Mouse (Mus musculus): ENCODE data around the gene Calhm1. TPM values are rescaled to one million over a fixed set of nuclear protein-coding genes. Genes with fewer than 3 reads are reported as not detected.
"Not testable (repeated sequence)": the region's sequence is repeated elsewhere in the genome, so short reads cannot be mapped to it uniquely, and the experiment has no call there.

The Calhm1 gene
- polyA plus RNA-seq, 1 experiment from 2014 or later, result not detected

DNA sequence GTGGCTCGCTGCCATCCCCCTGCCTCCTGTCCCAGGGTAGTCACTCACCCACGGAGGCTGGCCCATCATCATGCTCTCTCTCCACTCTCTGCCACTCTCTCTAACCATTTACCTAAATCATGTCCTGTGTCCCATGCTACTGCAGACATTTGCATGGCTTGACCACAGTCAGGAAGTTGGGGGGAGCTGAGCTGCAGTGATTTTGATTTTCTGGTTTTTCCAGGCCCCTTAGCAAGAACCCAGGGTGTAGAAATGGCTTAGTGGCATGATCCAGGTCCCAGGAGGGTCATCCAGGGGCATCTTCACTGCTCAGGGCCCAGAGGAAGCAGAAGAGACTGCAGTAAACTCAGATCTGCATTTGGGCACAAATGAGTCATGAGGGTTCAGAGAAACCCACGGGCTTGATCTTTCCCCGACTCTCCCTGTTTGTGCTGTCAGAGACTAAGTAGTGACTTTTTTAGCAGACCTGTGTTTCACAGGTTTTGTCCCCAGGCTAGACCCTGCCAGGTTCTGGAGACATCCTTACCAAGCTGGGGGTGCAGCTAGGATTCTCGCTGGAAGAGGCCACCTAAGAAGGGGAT is 4.3 kb upstream of the Calhm1 start:
- no peak for DNase-seq (ENCODE audit: low spot score)
- no peak for ATAC-seq (ENCODE audit: low read depth)
- H3K9me3 ChIP-seq (ENCODE audit: control insufficient read depth, low read length), result no peaks in the 10 kb centered on the region
- no peak overlapping the region for H3K4me2 ChIP-seq (ENCODE audit: low read depth, low read length)
- no peaks in the 10 kb centered on the region for H3K36me3 ChIP-seq (ENCODE audit: control insufficient read depth, insufficient read depth, low read length)
- WGBS, result 66% methylated on average over 5 of the region's 5 CpGs
- no peak overlapping the region for H3K27ac ChIP-seq (replicated peaks; ENCODE audit: low read depth, low read length)
- H3K27me3 ChIP-seq (replicated peaks; ENCODE audit: control insufficient read depth, insufficient read depth, low read length), result no peaks in the 10 kb centered on the region
- no peaks in the 10 kb centered on the region for H3K4me1 ChIP-seq (ENCODE audit: control insufficient read depth, insufficient read depth, low read length)
- H3K4me3 ChIP-seq (ENCODE audit: low read depth, low read length), result no peak overlapping the region
- H3K9ac ChIP-seq (ENCODE audit: low read depth, low read length), result no peak overlapping the region

DNA sequence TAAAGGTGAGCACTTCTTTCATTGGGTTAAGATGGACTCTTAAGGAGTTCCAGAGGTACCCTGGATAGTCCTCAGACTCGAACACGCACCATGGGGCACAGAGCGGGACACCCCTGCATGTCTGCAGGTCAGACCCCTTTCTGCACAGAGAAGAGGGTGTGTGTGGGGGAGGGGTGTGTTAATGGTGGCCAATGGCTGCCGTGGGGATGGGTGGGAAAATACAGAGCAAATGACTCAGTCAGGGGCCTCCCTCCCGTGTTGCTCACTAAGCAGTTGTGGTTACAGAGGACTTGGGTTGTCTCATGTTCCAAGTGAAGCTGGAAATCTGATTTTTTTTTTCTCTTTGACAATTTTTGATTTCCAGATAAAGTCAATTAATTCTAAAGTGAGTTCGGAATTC is 1.6 kb downstream of the Calhm1 start:
- Histone ChIP-seq H3K27ac (replicated peaks; ENCODE audit: low read depth, low read length) (no peak overlapping the region), H3K4me1 (ENCODE audit: control insufficient read depth, insufficient read depth, low read length) (0 out of 2 replicates have a peak, but pooled peaks cover 4% of the 10 kb centered on the region), H3K36me3 (ENCODE audit: control insufficient read depth, insufficient read depth, low read length) (no peaks in the 10 kb centered on the region), H3K9ac (ENCODE audit: low read depth, low read length) (no peak overlapping the region), H3K4me3 (ENCODE audit: low read depth, low read length) (no peak overlapping the region), H3K9me3 (ENCODE audit: control insufficient read depth, low read length) (no peaks in the 10 kb centered on the region), H3K27me3 (replicated peaks; ENCODE audit: control insufficient read depth, insufficient read depth, low read length) (no peaks in the 10 kb centered on the region), H3K4me2 (ENCODE audit: low read depth, low read length) (no peak overlapping the region)
- ATAC-seq (ENCODE audit: low read depth) (no peak), DNase-seq (ENCODE audit: low spot score) (no peak)
- 74% methylated on average over 6 of the region's 6 CpGs for WGBS

DNA sequence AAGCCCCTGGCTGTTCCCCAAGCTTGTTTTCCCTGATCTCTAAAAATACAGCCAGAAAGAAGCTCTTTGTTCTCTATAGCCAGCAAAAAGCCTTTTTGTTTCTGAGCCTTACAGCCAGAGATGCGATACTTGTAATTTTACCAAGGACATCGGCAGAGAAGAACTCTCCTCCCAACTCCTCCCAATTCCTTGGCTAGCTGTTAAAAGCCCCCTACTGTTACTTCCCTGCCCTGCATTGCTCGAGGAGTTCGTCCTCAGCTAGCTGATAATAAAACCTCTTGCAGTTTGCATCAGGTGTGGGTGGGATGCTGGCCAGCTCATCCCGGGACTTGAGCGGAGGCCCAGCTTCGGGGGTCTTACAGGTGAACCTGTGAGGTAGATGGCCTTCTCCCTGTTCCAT is 4.4 kb downstream of the Calhm1 start:
- ATAC-seq (ENCODE audit: low read depth); H3K4me3 ChIP-seq (ENCODE audit: low read depth, low read length); H3K27ac ChIP-seq (replicated peaks; ENCODE audit: low read depth, low read length); DNase-seq (ENCODE audit: low spot score); H3K9me3 ChIP-seq (ENCODE audit: control insufficient read depth, low read length); H3K27me3 ChIP-seq (replicated peaks; ENCODE audit: control insufficient read depth, insufficient read depth, low read length); H3K9ac ChIP-seq (ENCODE audit: low read depth, low read length); H3K4me2 ChIP-seq (ENCODE audit: low read depth, low read length): not testable (repeated sequence)
- Histone ChIP-seq H3K36me3 (ENCODE audit: control insufficient read depth, insufficient read depth, low read length) (peaks cover 10% of the 10 kb centered on the region), H3K4me1 (ENCODE audit: control insufficient read depth, insufficient read depth, low read length) (peaks cover 15% of the 10 kb centered on the region; the same call in 1 of the 2 replicates)
- WGBS, result 26% methylated on average over 7 of the region's 7 CpGs

DNA sequence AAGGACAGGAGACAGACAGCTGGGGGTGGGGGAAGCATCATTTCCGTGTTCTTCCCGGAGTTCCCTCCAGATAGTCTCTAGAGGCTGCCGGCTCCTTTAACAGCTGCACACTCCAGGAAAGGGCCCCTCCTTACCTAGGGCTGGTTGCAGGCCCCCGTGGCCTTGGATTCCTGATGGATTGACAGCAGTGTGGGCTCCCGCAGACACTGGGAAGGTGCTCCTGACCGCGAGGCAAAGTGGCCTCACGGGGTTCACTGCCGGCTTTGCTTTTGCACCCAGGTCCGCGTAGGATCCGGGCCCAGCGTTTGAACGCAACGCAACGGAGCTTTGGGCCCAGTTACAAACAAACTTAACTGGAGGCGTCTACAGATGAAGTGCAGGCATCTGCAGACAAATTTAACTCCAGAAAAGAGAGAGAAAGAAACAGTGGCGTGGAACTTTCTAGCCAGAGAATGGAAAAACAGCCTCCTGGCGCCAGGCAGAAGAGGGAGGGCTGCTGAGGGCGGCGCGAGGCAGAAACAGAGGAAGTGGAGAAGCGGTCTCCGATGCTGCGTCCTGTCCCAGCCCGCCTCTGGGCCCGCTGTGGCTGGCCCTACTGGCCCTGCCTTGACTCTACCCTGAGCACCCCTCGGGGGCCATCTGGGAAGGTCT is 6.2 kb downstream of the Calhm1 start, which contains the start of gene Calhm2:
TSS of gene Calhm2 (minus strand) at position 524 of the 651 bp plus-strand sequence.
- Histone ChIP-seq H3K4me1 (ENCODE audit: control insufficient read depth, insufficient read depth, low read length) (peaks cover 15% of the 10 kb centered on the region; the same call in 1 of the 2 replicates), H3K9me3 (ENCODE audit: control insufficient read depth, low read length) (no peaks in the 10 kb centered on the region), H3K4me3 (ENCODE audit: low read depth, low read length) (peak within 1 kb of the TSS; percentile 42), H3K27me3 (replicated peaks; ENCODE audit: control insufficient read depth, insufficient read depth, low read length) (no peaks in the 10 kb centered on the region), H3K36me3 (ENCODE audit: control insufficient read depth, insufficient read depth, low read length) (peaks cover 18% of the 10 kb centered on the region), H3K4me2 (ENCODE audit: low read depth, low read length) (peak within 1 kb of the TSS; percentile 68), H3K9ac (ENCODE audit: low read depth, low read length) (peak within 1 kb of the TSS; percentile 69), H3K27ac (replicated peaks; ENCODE audit: low read depth, low read length) (peak within 1 kb of the TSS; percentile 90)
- DNase-seq (ENCODE audit: low spot score) (peak; percentile 64), ATAC-seq (ENCODE audit: low read depth) (peak; percentile 72)
- WGBS, result 2% methylated on average over 25 of the region's 28 CpGs

DNA sequence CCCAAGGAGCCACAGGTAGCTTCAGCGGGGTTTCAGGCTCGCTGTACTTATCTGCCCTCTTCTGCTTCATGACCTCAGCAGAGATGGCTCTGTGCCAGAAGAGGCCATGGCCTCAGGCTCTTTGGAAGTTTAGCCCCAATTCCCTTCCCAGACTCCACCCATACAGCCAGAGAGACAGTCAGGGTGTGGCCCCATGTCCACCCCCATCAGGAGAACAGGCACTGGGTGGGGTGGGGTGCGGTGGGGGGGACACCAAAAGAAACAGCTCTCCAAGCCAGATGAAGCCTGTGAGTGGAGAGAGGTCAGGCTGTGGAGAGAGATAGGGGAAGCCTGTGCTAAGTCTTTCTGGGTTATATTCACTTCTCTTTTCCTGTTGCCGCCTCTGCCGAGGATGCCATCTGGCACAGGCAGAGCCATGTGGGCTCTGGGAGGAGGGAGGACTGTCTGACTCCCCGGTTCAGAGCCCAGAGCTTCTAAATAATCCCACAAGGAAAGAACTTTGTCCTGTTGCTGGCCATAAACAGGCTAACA is 6.9 kb downstream of the Calhm1 start:
- DNase-seq (ENCODE audit: low spot score) (peak; percentile 39), ATAC-seq (ENCODE audit: low read depth) (peak; percentile 47; the same call in 1 of the 2 replicates)
- H3K9me3 ChIP-seq (ENCODE audit: control insufficient read depth, low read length), result no peaks in the 10 kb centered on the region
- peaks cover 15% of the 10 kb centered on the region; the same call in 1 of the 2 replicates for H3K4me1 ChIP-seq (ENCODE audit: control insufficient read depth, insufficient read depth, low read length)
- peaks cover 26% of the 10 kb centered on the region for H3K36me3 ChIP-seq (ENCODE audit: control insufficient read depth, insufficient read depth, low read length)
- H3K4me2 ChIP-seq (ENCODE audit: low read depth, low read length), result peak overlapping the region; percentile 68
- peak overlapping the region; percentile 42 for H3K4me3 ChIP-seq (ENCODE audit: low read depth, low read length)
- peak overlapping the region; percentile 69 for H3K9ac ChIP-seq (ENCODE audit: low read depth, low read length)
- no peaks in the 10 kb centered on the region for H3K27me3 ChIP-seq (replicated peaks; ENCODE audit: control insufficient read depth, insufficient read depth, low read length)
- WGBS, result 18% methylated on average over 6 of the region's 6 CpGs
- peak overlapping the region; percentile 90 for H3K27ac ChIP-seq (replicated peaks; ENCODE audit: low read depth, low read length)

DNA sequence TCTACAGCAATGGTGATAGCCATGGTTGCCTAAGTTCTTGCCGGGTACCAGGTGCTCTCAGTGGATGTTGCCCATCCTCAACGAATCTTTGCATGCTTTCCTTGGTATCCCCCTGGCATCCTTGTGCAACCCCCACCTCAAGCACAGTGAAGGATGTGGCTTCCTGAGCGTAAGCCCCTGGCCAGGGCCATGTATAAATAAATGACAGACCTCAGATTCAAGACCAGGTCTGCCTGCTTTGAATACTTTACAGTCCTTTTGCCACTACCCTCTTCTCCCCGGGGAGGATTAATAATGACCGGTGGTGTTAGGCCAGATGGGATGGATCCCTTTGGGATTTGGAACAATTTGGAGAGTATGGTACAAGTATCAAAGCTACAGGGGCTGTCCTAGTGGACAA is 7.9 kb downstream of the Calhm1 start:
- ATAC-seq (ENCODE audit: low read depth), result no peak
- WGBS, result 79% methylated on average over 5 of the region's 5 CpGs
- DNase-seq (ENCODE audit: low spot score), result no peak
- Histone ChIP-seq H3K4me1 (ENCODE audit: control insufficient read depth, insufficient read depth, low read length) (peaks cover 15% of the 10 kb centered on the region; the same call in 1 of the 2 replicates), H3K36me3 (ENCODE audit: control insufficient read depth, insufficient read depth, low read length) (peaks cover 34% of the 10 kb centered on the region), H3K4me3 (ENCODE audit: low read depth, low read length) (no peak overlapping the region), H3K27ac (replicated peaks; ENCODE audit: low read depth, low read length) (no peak overlapping the region), H3K27me3 (replicated peaks; ENCODE audit: control insufficient read depth, insufficient read depth, low read length) (no peaks in the 10 kb centered on the region), H3K9me3 (ENCODE audit: control insufficient read depth, low read length) (no peaks in the 10 kb centered on the region), H3K4me2 (ENCODE audit: low read depth, low read length) (0 out of 2 replicates have a peak overlapping the region, but pooled peaks have one; percentile 68), H3K9ac (ENCODE audit: low read depth, low read length) (no peak overlapping the region; the same call in 1 of the 2 replicates)

DNA sequence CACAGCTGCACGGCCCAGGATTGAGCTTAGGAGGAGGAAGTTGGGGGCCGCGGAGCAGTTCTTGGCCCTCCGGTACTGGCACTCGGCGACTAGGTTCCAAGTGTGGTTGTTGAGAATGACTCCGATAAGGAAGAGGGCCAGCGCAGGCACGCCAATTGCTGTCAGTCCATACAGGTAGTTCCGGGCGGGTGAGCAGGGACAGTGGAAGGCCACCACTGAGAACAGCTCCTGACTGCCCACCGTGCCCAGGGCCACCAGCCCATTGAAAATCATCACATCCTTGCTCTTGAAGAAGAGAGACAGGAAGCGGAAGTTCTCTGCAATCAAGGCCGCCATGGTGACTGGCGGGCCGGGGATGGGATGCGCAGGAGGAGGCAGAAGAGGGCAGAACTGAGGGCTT is 8.5 kb downstream of the Calhm1 start:
- peaks cover 15% of the 10 kb centered on the region; the same call in 1 of the 2 replicates for H3K4me1 ChIP-seq (ENCODE audit: control insufficient read depth, insufficient read depth, low read length)
- no peak overlapping the region for H3K27ac ChIP-seq (replicated peaks; ENCODE audit: low read depth, low read length)
- ATAC-seq (ENCODE audit: low read depth), result no peak
- no peak overlapping the region for H3K4me3 ChIP-seq (ENCODE audit: low read depth, low read length)
- H3K36me3 ChIP-seq (ENCODE audit: control insufficient read depth, insufficient read depth, low read length), result peaks cover 40% of the 10 kb centered on the region
- no peak for DNase-seq (ENCODE audit: low spot score)
- H3K4me2 ChIP-seq (ENCODE audit: low read depth, low read length), result no peak overlapping the region
- no peaks in the 10 kb centered on the region for H3K27me3 ChIP-seq (replicated peaks; ENCODE audit: control insufficient read depth, insufficient read depth, low read length)
- H3K9me3 ChIP-seq (ENCODE audit: control insufficient read depth, low read length), result no peaks in the 10 kb centered on the region
- 96% methylated on average over 17 of the region's 17 CpGs for whole genome bisulfite sequencing
- H3K9ac ChIP-seq (ENCODE audit: low read depth, low read length), result no peak overlapping the region

DNA sequence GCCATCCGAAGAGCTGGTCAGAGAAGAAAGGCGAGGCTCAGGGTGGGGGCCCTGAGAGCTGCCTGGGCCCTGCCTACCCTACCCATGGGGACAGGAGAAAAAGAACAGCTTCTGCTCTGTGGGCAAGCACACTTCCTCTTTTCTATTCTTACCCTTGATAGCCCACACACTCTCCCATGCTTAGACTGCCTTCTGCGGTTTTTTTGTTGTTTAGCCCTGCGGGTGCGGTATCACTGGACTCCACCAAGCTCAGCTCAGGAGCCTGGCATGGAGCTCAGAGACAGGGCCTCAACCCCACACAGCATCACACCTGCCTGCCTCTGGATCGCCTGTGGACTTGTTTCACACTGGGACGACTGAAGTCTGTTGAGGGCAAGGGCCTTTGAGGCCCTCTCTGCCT is 10.9 kb downstream of the Calhm1 start:
- Histone ChIP-seq H3K4me2 (ENCODE audit: low read depth, low read length) (no peak overlapping the region), H3K9me3 (ENCODE audit: control insufficient read depth, low read length) (no peaks in the 10 kb centered on the region), H3K27me3 (replicated peaks; ENCODE audit: control insufficient read depth, insufficient read depth, low read length) (no peaks in the 10 kb centered on the region), H3K27ac (replicated peaks; ENCODE audit: low read depth, low read length) (no peak overlapping the region), H3K36me3 (ENCODE audit: control insufficient read depth, insufficient read depth, low read length) (peaks cover 63% of the 10 kb centered on the region), H3K4me3 (ENCODE audit: low read depth, low read length) (no peak overlapping the region), H3K9ac (ENCODE audit: low read depth, low read length) (no peak overlapping the region), H3K4me1 (ENCODE audit: control insufficient read depth, insufficient read depth, low read length) (peaks cover 10% of the 10 kb centered on the region; the same call in 1 of the 2 replicates)
- 92% methylated on average over 7 of the region's 7 CpGs for WGBS
- no peak for ATAC-seq (ENCODE audit: low read depth)
- DNase-seq (ENCODE audit: low spot score), result no peak

Measured in embryonic facial prominence, embryonic 14.5 days (tissue).